Mouse (Mus musculus): ENCODE measurements around the gene Mavs.

Mavs gene

DNA sequence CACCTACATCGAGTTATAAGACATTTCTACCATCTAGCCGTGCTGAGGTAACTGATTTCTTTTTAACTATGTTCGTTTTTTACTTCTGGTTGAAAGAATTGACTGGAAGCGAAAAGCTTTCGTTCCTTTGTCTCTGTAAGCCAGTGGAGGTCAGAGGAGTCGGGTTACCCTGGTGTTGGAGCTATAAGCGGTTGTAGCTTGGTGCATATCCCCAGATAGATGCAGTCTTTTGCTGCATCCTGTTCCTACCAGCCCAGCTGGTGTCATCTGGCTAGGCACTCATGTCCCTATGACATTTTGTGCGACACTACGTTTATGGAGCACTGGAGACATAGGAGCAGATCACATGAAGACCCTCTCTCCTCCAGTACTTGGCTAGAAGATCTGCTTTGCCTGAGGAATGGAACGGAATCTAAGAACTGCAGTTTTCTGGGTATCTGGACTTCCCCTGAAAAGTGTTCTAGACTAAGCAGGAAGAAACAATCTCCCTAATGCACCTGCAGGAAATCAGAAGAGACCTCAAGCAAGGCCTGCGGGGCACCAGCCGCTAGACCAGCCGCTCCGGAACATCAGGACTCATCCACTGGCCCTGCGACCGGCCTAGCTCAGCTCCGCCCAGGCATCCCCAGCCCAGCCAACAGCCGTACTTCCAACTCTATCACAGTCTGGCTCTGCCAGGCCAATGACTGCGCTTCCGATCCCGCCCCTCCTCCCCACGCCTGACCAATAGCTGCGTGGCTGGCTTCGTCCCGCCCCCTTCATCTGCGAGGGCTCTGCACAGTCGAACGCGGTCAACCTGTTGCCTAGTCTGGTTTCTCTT is at the start of gene Mavs:
Mavs (plus strand) TSS at position 757 of the 820 bp plus-strand sequence.
- peak; percentile 94 to 97 for DNase-seq (ENCODE audit: low spot score in 2 of 2)

DNA sequence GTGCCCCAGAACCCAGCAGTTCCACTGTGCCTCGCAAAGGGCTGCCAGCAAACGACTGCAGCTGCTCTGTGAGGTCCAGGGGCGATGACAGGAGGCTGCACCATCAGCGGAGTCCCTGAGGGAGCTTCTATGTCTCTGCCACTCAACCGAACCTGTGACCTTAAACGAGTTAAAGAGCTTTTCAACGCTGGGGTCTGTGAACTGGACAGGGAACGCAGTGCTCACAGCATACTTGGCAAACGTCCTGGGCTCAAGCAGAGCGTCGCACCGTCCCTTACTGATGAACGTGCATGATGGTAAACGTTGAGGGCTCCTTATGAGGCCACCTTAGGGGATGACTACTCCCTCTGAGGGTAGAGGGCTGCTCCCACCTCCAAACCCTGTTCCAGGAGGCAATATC is 47.5 kb upstream of the Mavs start:
- DNase-seq (ENCODE audit: low spot score in 2 of 2), result no peak

DNA sequence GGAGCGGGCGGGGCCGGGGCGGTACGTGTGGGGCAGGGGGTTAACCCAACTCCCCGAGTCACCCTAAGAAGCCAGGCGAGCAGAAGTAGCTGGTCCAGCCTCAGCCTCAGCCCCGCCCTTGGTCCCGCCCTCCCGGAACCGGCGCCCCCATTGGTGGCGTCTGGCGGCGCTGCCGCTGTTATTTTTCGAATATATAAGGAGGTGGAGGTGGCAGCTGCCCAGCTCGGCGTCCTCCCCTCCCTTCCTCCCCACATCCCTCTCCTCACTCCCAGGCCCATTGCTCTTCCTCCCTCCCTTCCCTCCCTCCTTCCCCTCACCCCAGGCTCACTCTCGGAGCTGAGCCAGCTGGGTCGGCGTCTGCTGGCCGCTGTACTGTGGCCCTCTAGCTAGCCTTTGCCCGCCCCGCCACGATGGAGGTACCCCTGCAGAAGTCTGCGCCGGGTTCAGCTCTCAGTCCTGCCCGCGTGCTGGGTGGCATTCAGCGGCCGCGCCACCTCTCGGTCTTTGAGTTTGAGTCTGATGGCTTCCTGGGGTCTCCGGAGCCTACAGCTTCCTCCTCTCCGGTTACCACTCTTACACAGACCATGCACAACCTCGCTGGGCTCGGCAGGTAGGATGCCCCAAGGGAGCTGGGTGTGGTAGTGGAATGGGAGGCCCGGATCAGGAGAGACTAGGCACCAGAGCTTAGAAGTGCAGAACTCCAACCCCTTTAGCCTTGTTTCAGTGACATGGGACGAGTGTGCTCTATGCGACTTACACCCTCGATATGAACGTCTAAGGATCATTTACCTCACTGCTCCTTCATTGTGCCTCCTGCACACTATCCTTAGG is 46.9 kb upstream of the Mavs start, which contains the start of the genes Cdc25b and Spef1:
Cdc25b (plus strand) TSS at position 179 of the 831 bp plus-strand sequence.
Spef1 (minus strand) TSS at position 512 of the 831 bp plus-strand sequence.
- DNase-seq (ENCODE audit: low spot score in 2 of 2), result peak; percentile 78 to 86

DNA sequence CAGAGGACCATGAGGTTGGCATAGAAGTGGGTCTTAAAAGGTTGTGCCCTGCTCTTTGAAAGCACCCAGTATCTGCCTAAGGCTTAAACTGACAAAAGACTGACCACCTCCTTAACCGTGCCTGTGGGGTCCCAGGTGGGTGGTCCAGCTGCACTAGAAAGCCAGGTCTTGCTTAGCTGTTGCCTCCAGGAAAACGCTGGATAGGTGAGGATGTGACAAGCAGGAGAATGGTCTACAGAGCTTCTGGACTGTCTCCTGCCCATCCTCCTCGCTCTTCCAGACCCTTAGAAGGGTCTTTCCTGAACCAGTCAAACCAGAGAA is 46.3 kb upstream of the Mavs start:
- DNase-seq (ENCODE audit: low spot score in 2 of 2), result no peak

DNA sequence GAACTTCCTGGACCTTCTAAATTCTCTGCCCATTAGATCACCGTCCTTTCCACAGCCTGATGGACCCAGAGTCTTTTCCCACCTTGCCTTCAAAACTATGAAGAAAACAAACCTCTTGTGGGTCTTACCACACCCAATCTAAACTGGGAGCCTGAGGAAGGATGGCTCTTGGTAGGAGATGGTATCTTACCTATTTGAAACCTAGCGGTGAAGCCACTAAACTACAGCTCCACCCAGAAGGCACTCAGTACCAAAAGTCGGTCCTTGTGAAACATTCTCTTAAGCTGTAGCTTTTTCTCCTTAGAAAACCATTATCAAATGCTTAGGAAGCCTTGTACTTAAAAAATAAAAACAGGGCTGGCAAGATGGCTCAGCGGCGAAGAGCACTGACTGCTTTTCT is 45.6 kb upstream of the Mavs start:
- no peak for DNase-seq (ENCODE audit: low spot score in 2 of 2)

DNA sequence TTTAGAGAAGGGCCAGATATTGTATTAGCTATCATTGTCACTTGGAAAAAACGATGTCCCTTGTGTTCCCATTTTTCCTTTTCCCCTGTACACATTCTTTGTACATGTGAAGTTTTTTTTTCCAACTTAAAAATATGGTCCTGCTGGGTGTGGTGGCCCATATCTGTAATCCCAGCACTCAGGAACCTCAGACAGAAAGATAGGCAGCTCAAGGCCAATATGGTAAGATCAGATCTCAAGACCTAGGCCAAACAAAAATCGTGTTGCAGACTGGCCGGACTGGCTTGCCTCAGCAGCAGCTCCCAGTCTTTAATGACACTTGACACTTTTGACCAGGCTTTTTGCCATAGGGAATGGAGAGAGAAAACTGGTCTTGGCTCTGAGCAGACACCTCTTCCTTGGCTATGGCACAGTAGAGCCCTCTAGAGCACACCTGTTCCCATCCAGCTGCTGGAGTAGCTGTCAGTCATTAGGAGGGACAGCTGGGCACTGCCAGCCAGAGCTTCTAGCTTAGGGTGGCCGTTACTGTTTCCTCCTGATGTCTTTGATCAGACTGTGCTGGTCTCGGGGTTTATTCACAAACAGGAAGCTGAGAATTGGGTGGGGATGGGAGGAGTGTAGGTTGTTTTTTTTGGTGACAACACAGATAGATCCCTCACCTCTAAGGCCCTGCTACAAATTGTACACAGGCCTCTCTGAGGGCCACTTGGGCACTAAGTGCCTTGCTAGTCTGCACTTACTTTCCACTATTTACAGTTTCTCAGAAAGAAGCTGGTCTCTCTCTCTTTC is 44.1 kb upstream of the Mavs start:
- DNase-seq (ENCODE audit: low spot score in 2 of 2), result no peak

DNA sequence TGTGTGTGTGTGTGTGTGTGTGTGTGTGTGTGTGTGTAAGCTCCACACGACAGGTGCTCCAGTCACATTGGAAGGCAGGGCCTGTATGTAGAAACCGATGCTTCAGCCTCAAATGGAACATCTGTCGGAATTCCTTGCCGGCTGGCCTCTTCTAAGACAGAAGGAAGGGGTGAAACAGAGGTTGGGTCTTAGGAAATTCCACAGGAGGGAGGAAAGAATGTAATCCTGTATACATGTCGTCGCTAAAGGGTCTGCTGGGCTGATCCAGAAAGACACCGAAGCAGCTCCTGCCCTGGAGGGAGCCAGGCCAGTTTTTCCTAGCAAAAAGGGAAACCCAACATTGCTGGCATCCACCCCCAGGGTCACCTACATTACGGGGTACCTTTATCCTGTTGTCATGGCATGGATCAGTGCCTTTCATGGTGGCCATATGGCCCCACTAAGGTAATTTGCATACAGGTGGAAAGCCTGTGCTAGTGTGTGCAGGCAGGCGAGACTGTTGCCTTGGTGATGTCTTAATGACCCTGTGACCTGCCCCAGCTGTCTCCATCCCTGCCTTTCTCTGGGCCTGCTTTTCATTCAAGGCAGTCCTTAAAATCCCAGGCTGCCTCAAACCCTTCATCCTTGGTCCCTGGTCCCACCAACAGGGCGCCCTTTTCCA is 43.4 kb upstream of the Mavs start:
- DNase-seq (ENCODE audit: low spot score in 2 of 2), result no peak

DNA sequence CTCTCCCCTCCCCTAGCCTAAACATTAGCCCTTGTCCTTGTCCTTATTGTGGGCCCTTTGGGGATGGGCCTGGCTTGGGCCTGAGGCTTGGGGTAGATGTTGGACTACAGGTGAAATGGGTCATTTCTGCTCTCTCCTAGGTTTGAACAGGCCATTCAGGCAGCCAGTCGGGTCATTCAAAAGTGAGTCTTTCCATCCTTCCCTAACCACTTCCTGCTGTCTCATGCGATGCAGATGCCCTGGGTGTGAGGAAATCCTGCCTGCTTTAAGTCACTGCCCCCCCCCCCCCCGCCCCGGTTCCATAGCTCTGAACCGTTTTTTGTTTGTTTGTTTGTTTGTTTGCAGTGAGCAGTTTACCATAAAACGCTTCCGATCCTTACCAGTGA is 42.9 kb upstream of the Mavs start:
- no peak for DNase-seq (ENCODE audit: low spot score in 2 of 2)

DNA sequence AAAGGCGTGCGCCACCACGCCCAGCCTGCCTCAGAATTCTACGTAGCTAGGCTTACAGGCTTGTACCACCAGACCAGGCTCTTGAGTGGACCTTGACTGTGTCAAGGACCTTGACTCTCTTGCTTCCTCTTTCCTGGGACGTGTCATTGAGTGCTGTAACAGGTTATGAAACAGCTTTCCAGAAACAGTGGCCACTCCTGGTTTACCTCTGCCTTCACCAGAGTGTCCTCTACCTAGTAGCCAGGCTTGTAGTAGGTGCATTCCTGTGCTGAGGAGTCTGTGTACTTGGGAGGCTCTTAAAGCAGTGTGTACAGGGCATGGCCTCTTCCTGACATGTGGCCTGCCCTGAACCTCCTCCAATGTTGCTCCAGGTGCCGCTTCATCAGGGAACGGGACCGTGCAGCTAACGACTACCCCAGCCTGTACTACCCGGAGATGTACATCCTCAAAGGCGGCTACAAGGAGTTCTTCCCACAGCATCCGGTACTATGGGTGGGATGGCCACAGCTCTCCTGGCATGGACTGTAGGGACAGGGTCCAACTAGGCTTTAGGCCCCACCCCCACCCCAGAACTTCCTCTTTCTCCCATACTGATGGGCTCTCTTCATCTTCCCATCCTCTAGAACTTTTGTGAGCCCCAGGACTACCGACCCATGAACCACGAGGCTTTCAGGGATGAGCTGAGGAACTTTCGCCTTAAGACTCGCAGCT is 37.1 kb upstream of the Mavs start:
- no peak for DNase-seq (ENCODE audit: low spot score in 2 of 2)

DNA sequence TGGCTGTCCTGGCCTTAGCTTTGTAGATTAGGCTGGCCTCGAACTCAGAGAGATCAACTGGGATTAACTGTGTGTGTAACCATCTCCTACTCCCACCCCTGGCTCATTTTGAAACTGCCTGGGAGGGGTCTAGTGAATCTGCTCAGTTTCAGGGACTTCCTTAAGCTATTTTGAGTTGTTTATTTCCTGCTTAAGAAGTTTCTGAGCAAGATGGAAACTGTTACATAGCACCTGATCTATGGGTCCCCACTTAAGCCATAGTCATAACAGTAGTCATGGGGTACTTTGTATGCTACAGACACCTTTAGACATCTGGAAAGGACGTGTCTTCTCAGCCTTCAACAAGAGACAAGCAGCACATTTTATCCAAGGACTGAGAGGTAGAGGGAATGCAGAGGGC is 33.2 kb upstream of the Mavs start:
- no peak for DNase-seq (ENCODE audit: low spot score in 2 of 2)

DNA sequence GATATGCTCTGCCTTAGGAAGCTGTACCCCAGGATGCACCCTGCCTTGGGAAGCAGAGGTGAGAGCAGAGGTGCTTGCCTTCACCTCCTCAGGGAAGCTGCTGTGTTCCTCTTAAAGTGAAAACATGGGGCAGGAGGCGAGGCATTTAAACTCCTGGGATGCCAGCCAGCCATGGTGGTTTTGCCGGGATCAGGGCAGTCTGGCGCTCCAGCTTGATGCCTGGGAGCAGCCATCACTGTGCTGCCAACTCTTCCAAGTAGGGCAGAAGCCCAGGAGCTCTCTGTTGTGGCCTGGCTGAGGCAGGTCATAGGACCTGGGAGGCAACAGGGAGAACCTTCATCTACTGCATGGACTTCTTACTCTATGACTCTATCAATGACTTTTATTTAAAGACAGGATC is 32.6 kb upstream of the Mavs start:
- DNase-seq (ENCODE audit: low spot score in 2 of 2), result no peak

DNA sequence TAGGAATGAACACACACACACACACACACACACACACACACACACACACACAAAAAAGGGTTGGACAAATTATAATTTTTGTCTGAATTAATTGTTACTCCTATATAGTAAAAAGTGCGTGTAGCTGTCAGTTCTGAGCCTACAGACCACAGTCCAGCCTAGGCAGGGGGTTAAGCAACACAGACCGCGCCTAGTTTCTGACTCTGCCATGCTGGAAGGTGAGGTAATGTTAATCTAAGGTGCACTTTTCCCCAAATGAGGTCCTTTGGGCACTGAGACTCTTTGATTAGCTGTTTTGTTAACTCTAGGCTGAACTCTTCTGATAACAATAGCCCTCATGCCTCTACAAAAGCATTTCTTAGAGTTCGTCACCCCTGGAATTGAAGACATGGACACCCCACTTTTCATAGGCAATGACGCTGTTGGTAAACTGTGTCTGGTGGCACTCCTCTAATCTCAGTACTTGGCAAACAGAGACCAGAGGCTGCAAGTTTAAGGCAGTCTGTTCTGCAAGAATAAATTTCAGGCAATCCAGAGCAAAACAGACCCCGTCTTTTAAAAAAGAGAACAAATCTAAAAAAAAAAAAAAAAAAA is 29.9 kb upstream of the Mavs start:
- peak; percentile 32 to 38 for DNase-seq (ENCODE audit: low spot score in 2 of 2)

DNA sequence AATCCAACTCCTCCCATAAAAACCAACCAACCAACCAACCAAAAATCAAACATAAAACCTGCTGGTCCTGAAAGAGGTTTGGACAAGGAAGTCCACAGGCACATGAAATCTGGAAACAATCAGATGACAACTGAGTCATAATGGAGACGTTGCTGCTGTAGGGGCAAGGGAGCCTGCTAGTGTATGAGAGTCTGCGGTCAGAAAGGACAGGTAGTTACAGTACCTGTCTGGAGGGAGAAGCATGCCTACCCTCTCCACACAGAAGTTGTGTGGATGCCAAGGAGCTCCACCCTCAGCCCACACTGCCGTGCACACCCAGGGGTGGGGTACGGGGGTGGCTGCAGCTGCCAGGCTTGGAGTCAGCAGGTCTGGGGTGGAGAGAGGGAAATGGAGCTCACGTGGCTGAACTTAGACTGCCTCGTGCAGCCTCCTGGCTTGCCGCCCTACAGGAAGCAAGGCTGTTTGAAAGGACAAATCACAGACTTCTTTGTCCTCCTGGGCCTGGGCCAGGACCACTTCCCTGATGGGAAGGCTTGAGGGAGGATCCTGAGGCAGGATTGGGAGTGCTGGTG is 29.4 kb upstream of the Mavs start:
- peak; percentile 97 to 98 for DNase-seq (ENCODE audit: low spot score in 2 of 2)

DNA sequence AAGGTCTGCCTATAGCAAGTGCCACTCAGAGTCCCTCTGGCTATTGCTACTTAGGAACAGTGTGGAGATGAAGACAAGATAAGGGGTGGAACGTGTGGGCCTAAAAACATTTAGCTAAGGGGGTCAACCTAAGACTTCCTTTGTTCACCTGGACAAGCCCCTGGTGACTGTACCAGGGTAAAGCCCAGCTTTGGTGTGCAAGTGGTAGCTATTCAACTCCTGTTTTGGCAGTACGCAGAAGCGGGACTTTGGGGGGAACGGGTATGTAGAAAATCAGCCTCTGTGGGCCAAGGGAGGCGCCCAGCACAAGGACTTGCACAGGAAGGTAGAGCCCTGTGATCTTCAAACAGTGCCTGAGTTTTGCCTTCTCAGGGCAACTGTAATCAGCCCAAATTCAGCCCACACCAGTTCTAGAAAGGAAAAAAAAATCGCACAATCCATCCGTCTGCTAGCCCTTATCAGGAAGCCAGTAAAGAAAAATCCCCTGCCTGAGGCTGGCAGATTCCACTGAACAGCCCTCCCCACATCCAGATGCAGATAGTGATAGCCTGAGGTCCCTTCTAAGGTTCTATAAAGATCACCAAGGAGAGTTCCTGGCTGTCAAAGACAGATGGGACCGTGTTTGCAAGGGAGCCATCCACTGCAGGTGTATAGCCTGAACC is 28.2 kb upstream of the Mavs start:
- no peak for DNase-seq (ENCODE audit: low spot score in 2 of 2)

DNA sequence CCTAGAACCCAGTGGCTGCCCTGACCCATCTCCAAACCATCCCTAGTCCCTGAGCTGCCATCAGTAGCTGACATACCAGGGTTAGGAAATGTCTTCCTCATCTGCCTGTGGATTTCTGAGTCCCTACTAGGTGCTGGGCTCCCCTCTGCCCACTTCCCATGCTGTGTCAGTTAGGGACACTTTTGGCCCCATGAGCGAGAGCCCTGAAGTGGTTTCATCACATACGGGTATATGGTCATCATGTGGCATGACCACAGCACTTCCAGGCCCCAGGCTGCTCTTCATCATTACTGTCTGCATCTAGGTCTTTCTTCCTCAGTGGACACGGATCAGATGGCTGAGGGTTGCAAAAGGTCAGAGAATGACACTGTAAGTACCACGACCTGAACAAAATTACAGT is 27.1 kb upstream of the Mavs start, which contains the start of gene Ap5s1:
Ap5s1 (plus strand) TSS at position 301 of the 400 bp plus-strand sequence.
- no peak for DNase-seq (ENCODE audit: low spot score in 2 of 2)

DNA sequence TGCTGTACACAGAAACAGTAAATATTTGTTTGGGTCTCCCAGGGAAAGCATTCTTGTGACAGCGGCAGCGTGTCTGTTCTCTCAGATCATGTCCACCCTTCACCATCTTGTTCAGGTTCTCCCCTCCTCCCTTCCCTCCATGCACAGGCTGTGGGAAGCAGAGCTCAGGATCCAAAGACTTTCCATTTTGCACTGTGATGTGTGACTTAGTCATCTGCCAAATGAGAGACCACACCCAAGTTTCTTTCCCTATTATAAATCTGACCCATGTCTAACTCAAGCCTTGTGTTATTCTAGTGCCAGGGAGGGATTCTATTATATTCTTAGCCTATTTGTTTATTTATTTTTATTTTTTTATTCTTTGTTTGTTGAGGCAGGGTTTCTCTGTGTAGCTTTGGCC is 25.5 kb upstream of the Mavs start:
- DNase-seq (ENCODE audit: low spot score in 2 of 2), result no peak

DNA sequence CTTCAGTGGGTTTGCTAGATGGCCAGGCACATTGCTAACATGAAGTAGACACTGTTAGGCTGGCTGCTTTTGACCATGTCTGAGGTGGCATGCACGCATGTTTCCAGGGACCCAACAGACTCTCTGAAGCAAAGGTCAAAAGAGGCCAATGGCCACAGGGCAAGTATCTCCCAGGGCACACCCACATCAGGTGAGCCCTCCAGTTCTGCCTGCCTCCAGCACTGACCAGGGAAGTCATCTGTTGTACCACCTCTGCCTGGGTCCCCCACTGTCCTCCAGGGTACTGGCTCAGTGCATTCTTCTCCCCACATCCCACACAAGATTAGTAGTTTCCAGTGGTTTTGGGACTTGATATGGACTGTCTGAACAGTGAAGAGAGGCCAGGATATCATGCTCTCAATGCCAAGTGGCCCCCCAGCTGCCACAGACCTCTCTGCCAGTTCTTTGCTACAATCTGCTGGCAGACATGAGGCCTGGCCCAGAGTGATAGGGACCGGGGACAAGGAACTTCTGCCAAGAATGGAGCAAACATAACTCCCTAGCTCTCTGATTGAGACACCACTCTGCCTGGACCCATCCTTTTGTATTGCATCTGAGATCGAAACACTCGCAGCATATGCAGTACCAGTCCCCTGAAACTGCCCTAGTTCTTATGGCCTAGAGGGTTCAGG is 24.6 kb upstream of the Mavs start:
- DNase-seq (ENCODE audit: low spot score in 2 of 2), result no peak

DNA sequence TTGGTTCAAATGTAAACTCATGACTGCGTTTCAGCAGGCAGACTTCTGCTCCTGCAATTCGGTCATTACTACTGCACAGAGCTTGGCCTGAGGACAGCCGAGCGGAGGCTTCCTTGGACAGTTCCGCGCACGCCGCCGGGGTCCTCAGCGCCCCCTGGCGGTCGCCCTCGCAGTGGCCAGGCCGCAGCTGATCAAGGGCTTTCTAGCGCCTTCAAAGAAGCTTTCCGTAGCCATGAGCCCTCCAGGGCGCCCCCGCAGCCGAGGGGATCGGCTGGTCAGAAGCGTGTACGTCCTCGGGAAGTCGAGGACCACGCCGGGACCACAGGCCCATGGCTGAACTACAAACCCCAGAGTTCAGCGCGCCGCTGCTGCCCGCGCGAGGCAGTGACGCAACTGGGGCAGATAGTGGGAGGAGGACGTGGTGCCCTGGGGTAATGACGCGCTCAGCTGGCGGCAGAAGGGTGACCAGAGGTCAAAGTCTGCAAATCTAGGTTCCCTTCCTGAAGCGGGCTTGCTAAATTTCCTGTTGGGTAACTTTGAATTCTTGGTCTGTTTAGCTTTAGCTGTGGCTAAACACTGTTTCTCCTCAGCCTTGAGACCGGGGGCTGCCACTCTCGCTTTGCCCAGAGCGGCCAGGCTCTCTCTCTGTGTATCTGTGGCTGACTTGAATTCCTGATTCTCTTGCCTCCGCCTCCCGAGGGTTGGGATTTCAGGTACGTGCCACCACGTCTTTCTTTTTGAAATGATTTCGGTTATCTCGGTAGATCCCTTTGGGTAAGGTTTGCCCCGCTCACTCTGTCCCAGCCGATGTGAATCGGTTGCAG is 23.7 kb upstream of the Mavs start:
- peak; percentile 96 for DNase-seq (ENCODE audit: low spot score in 2 of 2)

Measured in urinary bladder, postnatal 36 days (tissue).